Mouse (Mus musculus) MN1 (cell line): ENCODE data around the gene Slc17a2.
A peak's percentile ranks its signal among the peaks of the same experiment; 100 is the strongest.
"Not testable (repeated sequence)": the region's sequence is repeated elsewhere in the genome, so short reads cannot be mapped to it uniquely, and the experiment has no call there.

ENCODE experiments used
- DNase-seq: peaks from one replicate; pipeline ENCODE4 v3.0.0-alpha.2; 2016; ENCODE audit warnings: low spot score

The Slc17a2 gene

DNA sequence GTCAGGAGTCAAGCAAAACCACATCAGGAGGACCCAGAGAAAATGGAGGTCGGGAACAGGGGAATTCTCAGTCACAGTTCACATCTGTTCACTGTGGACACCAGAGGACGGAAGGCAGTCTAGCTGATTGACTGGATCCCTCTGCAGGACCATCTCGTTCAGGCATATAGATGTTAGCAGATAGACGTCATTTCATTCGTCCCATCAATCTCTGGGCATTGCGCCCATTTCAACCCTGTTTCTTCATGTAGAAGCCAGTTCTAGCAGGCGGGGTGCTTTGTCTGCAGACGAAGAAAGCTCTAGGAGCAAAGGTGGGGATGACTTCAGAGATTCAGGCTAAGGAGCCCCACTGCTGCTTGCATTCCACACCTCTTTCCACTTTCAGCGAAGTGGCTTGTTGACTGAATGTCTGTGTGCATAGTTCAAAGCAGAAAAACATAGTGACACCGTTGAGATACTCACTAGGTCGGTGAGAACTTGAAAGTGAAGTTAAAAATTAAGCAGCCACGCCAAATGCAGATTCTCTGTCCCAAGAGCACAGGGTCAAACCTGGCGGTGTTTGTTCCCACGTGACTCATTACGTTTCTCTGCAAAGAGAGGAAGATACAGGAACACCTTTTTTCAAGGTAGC, at the start of gene Slc17a2:
Gene Slc17a2 (plus strand): TSS at position 572 of the 631 bp plus-strand sequence.
- no peak for DNase-seq

DNA sequence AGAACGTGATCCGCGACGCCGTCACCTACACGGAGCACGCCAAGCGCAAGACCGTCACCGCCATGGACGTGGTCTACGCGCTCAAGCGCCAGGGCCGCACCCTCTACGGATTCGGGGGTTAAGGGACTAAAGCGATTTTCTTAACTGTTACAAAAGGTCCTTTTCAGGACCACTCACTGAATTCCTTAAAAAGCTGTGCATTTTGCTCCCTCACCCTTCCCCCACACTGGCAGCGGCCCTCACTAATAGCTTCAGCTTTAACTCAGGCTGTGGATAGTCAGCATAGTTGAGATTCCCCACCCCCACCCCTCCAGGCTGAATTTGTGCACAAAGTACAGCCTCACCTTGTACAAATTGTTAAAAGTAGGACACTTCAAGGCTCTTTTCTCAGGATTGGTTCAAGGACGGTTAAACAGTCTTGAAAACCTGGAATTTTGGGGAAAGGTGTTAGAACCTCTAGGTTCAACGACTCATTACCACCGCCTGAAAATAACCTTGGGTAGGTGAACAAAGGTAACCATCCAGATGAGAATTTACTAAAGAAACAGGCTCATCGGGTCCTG, 49.5 kb upstream of the Slc17a2 start:
- DNase-seq = no peak

DNA sequence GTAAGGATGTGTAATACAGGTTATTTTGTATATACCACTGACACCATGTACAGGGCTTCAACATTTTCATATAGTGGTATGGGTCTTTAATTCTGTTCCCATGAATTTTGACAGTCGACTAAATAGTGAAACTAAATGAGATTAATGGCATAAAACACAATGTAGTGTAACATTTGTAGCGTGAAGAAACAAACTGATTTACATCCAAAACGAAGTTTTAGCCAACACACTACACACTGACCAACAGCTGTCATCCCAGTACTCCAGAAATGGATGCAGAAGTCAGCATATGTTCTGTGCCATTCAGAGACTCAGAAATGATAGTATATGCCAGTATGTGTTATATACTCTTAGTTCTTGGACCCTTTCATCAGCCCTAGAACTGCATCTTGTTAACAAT, 48.9 kb upstream of the Slc17a2 start:
- no peak for DNase-seq

DNA sequence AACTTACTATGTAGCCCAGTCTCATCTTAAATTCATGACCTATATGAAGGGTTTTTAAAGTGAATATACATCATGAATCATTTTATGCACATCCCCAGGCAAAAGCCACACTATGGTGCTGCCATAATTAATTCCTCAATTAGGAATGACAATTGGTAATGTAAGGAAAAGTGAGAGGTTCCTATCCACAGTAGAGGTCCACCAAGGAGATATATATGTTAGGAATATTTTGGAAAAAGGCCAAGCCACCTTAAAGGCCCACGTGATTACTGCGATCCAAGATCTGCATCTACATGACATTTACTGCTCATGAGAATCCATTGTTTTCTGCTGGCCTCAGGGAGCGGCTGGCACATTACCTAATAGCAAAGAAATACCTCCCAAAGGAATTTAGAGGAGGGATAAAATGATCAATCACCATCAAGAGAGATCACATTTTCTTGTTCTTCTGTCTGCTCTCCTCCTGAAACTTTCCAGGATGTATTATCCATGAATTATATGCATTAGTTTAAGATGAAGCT, 47.5 kb upstream of the Slc17a2 start:
- no peak for DNase-seq

DNA sequence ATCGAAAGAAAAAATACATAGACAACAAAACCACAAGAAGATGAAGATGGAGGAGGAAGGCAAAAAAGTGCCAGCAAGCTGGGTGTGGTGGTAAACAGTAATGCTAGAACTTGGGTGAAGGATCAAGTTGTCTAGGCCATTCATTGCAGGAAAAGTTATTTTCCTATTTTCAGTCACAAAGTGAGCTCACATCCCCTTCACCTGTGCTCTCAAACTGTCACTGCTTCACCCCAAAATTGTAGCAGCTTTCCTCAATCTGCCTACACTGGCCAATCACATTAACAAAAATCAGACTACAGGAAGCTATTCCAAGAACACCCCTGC, 46.9 kb upstream of the Slc17a2 start:
- no peak for DNase-seq

DNA sequence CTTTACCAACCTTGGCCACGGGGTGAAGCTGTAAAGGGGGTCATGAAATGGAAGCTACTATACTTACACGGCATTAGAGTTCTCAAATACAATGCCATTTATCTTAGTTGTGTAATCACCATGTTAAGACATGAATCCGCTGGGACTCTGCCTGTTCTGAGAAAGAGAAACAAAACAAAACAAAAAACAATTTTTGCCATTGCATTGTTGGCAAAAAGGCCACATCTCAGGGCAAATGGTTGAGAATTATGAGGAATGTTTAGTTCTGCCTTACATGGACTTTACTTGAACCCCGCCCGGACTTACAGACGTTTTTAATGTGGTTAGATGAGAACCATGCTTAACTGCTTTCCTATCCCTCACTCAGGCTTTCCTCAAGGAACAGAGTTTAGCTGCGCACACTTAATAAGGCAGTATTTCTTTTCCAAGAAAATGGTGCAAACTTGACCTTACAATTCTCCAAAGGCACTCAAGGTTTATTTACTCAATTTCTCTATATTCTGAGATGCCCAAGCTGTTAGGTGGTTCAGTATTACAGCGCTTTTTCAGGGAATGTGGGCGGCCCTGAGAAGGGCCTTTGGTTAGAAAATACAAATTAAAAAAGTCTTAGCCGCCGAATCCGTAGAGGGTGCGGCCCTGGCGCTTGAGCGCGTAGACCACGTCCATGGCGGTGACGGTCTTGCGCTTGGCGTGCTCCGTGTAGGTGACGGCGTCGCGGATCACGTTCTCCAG, 46.4 kb upstream of the Slc17a2 start:
- peak; percentile 59 for DNase-seq

DNA sequence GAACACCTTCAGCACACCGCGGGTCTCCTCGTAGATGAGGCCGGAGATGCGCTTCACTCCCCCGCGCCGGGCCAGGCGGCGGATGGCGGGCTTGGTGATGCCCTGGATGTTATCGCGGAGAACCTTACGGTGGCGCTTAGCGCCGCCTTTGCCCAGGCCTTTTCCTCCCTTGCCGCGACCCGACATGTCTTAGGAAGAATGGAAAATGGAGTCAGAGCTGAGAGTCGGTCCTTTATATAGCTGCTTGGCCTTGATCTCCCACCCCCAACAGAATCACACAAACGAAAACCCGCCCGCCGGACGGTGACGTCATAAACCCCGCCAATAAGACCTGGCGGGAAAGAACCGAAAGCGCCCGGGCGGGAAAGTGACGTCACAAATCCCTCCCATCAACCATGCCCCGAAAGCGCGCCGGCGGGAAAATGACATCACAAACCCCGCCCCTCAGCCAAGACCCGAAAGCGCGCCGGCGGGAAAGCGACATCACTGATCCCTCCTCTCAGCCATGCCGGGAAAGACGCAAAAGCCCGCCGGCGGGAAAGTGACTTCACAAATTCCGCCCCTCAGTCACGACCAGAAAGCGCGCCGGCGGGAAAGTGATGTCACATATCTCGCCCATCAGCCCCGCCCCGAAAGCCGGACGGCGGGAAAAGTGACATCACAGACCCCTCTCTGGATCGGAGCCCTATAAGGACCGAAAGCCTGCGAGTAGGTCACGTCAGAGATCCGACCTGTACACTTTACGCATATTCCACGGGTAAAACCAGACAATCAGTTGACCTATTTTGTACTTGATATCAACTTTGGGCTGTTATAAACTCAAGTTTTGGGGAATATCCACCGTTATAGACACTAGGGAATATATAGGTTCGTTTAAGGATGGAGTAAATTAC, 45.6 kb upstream of the Slc17a2 start, which contains the start of gene Hist1h4a:
Gene Hist1h4a (minus strand): TSS at position 259 of the 893 bp plus-strand sequence.
- DNase-seq = peak; percentile 96

DNA sequence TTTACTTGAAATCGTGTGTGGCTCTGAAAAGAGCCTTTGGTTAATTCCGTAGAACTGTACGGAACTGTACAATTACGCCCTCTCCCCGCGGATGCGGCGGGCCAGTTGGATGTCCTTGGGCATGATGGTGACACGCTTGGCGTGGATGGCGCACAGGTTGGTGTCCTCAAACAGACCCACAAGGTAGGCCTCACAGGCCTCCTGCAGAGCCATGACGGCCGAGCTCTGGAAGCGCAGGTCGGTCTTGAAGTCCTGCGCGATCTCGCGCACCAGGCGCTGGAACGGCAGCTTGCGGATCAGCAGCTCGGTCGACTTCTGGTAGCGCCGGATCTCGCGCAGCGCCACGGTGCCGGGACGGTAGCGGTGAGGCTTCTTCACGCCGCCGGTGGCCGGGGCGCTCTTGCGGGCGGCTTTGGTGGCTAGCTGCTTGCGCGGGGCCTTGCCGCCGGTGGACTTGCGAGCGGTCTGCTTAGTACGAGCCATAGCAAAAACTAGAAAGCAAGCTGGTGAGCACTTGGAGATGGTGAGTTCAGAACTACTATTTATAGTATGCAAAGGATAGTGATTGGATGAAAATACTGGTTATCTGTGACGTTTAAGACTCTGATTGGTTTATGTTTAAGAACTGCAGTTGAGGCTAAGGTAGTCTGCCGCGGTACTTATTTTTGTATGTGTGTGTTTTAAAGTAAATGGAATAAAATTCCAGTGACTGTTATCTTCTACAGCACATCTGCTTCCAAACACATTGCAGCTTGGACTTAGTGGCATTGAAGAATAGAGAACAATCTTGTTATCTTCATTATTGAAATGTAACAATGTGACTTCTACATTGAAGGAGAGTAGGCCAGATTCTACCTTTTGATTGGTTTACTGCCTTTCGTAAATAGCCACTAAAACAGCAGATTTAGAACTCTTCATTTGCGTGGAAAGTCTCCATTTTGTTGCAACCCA, 44.6 kb upstream of the Slc17a2 start, which contains the start of gene Hist1h3a:
Gene Hist1h3a (minus strand): TSS at position 516 of the 951 bp plus-strand sequence.
- DNase-seq = peak; percentile 89

DNA sequence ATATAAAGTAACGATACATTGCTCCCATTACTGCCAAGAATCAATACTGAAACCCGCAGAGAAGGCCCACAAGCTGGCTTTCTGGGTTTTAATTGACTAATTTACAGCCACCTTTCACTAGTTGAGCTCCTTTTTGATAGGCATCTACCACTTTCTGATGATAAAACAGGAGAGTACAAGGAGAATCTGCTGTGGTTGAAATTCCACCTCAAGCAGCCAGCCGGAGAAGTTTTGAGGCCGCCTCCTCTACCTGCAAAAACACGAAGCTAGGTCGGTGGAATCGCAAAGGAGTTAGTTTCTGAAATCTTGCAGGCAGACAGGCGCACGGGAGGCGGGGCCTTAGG, 43.6 kb upstream of the Slc17a2 start:
- no peak for DNase-seq

DNA sequence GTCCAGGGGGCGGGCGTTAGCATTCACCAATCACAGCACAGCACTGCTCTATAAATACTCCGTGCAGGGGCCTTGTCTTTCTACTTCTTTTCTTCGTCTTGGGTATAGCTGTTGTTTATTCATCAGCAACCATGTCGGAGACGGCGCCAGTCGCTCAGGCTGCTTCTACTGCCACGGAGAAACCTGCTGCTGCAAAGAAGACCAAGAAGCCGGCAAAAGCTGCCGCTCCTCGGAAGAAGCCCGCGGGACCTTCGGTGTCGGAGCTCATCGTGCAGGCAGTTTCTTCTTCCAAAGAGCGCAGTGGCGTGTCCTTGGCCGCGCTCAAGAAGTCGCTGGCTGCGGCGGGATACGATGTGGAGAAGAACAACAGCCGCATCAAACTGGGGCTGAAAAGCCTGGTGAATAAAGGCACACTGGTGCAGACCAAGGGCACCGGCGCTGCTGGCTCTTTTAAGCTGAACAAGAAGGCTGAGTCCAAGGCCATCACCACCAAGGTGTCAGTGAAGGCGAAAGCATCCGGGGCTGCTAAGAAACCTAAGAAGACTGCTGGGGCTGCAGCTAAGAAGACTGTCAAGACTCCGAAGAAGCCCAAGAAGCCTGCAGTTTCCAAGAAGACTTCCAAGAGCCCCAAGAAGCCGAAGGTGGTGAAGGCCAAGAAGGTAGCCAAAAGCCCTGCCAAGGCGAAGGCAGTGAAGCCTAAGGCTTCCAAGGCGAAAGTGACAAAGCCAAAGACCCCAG, 43.0 kb upstream of the Slc17a2 start, which contains the start of gene Hist1h1a:
Gene Hist1h1a (plus strand): TSS at position 81 of the 738 bp plus-strand sequence.
- peak; percentile 85 for DNase-seq

DNA sequence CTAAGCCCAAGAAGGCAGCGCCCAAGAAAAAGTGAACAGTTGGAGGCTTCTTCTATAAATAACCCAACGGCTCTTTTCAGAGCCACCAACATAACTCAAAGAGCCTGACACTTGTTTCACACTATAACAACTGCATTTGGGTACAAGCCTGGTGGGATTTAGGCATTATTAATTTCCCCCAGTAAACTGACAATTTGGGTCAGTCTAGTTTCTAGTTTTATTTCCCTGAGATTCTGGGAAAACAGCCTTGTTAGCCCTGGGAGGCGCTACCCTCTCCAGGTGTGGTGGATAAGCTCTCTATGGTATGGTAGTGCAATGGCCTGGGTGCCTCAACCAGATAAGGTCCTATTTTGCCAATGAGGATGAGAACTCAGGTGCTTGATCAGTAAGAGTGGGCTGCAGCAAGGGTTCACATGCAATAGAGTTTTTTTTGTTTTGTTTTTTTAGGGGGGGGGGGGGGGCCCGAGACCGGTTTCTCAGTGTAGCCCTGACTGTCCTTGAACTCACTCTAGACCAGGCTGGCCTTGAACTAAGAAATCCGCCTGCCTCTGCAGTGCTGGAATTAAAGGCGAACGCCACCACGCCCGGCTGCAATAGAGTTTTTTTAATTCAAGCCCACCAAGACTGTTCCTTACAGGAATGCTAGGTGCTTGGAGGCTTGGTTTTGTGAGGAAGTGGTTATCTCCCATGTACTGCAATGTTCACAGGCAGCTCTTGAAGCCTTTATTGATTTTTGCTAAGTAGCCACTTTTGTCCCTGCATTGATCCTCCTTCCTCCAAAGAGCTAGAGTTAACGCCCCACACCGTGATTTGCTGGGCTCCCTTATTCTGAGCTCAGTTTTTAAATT, 42.2 kb upstream of the Slc17a2 start:
- no peak for DNase-seq

DNA sequence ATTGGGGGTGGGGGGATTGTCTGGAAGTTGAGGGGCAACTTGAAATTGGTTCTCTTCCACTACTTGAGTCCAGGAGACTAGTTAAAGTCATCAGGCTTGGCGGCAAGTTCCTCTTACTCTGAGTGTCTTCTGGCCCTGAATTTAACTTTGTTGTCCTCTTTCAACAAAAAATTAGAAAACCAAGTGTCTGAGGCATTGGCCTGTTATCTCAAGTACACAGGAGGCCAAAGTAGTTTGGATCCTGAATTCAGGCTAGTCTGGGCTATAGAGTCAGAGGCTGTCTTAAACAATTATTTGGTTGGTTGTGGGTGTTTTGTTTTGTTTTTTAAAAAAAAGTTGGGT, 41.6 kb upstream of the Slc17a2 start:
- no peak for DNase-seq

DNA sequence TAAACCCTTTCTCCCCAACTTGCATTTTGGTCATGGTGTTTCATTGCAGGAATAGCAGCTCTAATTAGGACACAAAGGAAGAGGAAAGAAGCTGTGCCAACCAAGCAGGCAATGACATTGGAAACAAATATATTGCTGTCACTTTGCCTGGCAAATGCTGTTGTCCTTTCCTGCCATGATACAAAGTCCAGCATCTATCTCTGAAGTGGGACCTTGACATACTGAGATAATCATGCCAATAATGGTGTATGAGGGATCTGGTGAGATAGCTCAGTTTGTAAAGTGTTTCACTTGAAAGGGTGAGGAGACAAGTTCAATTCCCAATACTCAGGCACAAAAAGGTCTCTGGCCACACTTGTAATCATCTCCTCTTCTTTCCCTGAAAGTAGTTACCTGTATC, 40.0 kb upstream of the Slc17a2 start:
- DNase-seq = no peak

DNA sequence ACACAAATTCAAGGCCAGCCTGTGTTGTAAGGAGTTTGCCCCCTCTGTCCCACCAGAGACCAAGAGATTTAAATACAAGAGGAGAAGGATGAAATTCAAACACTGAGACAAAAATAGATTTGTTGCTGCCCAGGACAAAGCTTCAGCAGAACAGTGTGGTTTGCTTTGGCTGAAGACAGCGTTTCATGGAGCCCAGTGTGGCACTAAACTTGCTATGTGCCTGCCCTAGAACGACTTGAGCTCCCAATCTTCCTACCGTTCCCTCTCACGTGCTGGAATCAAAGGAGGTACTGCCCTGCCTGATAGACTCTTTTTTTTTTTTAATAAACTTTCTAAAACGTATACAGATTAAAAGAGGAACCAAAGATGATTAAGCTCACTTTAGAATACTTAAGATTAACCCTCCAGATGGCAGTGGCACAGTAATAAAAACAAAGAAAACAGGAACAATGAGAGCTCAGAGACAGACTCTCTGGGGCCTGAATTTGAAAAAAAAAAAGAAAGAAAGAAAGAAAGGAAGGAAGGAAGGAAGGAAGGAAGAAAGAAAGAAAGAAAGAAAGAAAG, 37.9 kb upstream of the Slc17a2 start:
- DNase-seq = no peak

DNA sequence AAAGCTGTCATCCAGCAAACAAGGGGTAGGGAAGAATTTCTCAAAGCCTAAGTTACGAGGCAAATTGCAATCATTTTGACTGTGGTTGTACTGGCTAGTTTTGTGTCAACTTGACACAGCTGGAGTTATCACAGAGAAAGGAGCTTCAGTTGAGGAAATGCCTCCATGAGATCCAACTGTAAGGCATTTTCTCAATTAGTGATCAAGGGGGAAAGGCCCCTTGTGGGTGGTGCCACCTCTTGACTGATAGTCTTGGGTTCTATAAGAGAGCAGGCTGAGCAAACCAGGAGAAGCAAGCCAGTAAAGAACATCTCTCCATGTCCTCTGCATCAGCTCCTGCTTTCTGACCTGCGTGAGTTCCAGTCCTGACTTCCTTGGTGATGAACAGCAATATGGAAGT, 37.2 kb upstream of the Slc17a2 start, which contains the start of gene Trim38:
Gene Trim38 (plus strand): TSS at position 301 of the 400 bp plus-strand sequence.
- DNase-seq = not testable (repeated sequence)

DNA sequence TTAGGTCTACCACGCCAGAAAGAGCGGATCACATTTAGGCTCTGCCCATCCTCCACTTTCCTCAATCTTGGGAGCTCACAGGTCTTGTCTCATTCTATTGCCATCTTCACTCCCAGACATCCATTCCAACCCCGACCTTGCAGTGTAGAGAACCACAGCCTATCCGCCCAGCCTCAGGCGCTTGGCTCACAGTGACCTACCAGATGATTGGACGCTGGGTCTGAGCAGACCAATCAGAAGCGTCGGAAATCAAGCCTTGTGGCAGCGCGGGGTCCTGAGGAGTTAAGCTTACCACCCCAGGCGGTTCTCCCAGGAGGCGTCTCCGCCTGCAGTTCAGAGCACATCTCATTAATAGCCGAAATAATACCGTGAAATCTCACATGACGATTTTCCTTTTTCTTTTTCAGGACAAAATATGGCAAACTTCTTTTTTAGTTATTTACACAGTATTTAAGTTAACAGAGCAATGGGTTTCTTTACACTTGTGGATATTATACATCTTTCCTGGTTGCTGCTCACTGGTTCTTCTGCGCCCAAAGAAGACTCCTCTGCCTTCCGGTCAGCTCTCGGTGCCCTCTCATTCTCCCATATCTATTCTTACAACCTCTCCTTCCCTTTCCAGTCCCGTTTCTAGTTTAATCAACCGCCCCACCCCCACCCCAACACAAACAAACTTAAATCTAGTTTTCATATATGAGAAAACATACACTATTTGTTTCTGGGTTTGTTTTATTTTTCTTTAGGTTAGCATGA, 34.1 kb upstream of the Slc17a2 start:
- peak; percentile 69 for DNase-seq

DNA sequence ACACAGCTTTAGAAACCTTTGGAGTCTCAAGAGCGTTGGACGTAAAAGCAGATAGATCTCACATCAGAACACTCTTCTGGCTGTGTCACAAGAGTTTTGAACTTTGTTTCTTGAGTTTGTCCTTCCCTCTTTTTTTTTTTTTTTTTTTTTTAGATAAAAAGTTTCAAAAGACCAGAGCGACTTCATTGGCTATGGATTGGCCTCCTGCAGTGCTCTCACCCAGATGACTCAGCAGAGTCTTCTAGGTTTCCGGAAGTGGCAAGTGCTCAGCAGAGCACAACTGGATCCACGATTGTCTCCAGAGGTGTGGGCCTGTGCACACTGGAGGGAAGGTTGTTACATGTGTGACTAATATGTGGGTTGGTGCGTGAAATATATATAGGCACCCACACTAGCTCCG, 28.5 kb upstream of the Slc17a2 start:
- no peak for DNase-seq

DNA sequence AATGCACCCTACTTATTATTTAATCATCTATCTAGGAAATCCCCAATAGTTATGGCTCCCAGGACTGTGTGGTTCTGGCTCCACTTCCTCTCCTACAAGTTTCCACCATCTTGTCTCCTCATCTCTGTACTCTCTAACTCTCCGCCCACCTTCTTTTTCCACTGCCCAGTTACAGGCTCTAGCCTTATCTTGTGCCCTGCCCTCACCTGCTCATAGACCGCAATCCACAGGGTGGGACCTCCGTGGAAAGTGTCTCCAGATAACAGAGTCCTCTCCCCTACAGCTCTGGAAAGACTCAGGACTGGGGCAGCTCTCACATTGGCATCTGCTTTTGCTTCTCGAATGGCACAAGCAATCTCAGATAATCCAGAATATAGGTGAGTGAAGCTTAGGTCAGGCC, 27.8 kb upstream of the Slc17a2 start:
- DNase-seq = no peak
